Mouse (Mus musculus) cortical plate, adult 2 months (tissue): Measurements from ENCODE around the gene 1190005I06Rik.

Source experiments
- CTCF ChIP-seq: fragments of 200-500 bp; IDR thresholded peaks from 2 replicates; pipeline ENCODE4 v1.5.1; 2011; ENCODE audit warnings: mild to moderate bottlenecking, control low read depth, low read length; ENCODE audit not compliant: insufficient read depth; ENCODE audit errors: extremely low read depth
- POLR2A ChIP-seq: fragments of 200-500 bp; IDR thresholded peaks from 2 replicates; pipeline ENCODE4 v1.6.1; 2011; ENCODE audit warnings: mild to moderate bottlenecking, low read length, control low read depth; ENCODE audit not compliant: insufficient read depth; ENCODE audit errors: extremely low read depth

DNA sequence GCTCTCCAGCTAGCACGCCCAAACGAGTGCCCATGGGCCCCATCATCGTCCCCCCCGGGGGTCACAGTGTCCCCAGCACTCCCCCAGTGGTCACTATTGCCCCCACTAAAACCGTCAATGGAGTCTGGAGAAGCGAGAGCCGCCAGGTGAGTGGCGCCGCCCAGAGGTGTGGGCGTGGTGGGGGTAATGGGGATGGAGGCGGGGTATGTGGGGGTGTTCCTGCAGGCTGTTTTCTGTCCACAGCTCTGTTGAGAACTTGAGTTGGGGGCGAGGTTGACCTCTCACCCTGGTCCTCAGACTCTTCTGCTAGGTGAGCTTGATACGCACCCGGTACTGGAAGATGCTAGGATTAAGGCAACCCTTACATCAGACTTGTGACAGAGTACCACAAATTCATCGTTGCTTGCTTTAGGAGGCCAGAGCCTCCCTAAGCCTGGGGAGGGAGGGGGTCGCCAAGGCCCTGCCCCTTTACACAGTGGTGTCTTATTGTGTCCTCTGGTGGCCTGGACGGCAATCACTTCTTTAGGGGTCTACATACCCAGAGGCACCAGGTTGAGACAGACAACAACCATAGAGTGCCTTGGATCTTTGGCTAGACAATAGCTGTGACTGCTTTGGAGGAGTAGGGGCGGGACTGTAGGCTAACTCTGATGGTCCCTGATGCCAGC is 84.6 kb downstream of the 1190005I06Rik start:
- TF ChIP-seq POLR2A, result no peak
- no peak for TF ChIP-seq CTCF
